Mouse (Mus musculus) midbrain, embryonic 16.5 days (tissue): ENCODE measurements around the gene Dnal1. TPM values are rescaled to one million over a fixed set of nuclear protein-coding genes. Genes with fewer than 3 reads are reported as not detected.

Experiments
- ATAC-seq: fragments of 200-750 bp; cut with Nextera tagmentation; 2 replicates; pipeline ENCODE4 v1.8.0; 2017; ENCODE audit warnings: moderate TSS enrichment
- H3K27ac ChIP-seq: fragments of 300-500 bp; sonication (generic); 2 replicates; pipeline ENCODE4 v1.5.1; 2014; ENCODE audit warnings: mild to moderate bottlenecking, low read length, mixed read lengths
- H3K27me3 ChIP-seq: fragments of 300-500 bp; sonication (generic); 2 replicates; pipeline ENCODE4 v1.6.1; 2014; ENCODE audit warnings: low read depth, low read length, mixed read lengths; ENCODE audit not compliant: control insufficient read depth, insufficient read depth
- H3K36me3 ChIP-seq: fragments of 300-500 bp; sonication (generic); 2 replicates; pipeline ENCODE4 v1.6.1; 2014; ENCODE audit warnings: mild to moderate bottlenecking, low read length, moderate library complexity, mixed read lengths; ENCODE audit not compliant: control insufficient read depth, insufficient read depth
- H3K4me1 ChIP-seq: fragments of 300-500 bp; sonication (generic); 2 replicates; pipeline ENCODE4 v1.6.1; 2014; ENCODE audit warnings: mild to moderate bottlenecking, low read length, mixed read lengths; ENCODE audit not compliant: control insufficient read depth, insufficient read depth
- H3K4me2 ChIP-seq: fragments of 300-500 bp; sonication (generic); 2 replicates; pipeline ENCODE4 v1.6.1; 2014; ENCODE audit warnings: mild to moderate bottlenecking, low read length, mixed read lengths
- H3K4me3 ChIP-seq: fragments of 300-500 bp; sonication (generic); 2 replicates; pipeline ENCODE4 v1.5.1; 2014; ENCODE audit warnings: low read depth, mild to moderate bottlenecking, low read length, moderate library complexity, mixed read lengths
- H3K9ac ChIP-seq: fragments of 300-500 bp; sonication (generic); 2 replicates; pipeline ENCODE4 v1.6.1; 2014; ENCODE audit warnings: low read depth, low read length, mixed read lengths
- H3K9me3 ChIP-seq: fragments of 300-500 bp; sonication (generic); replicated peaks from 2 replicates; pipeline ENCODE4 v1.6.1; 2014; ENCODE audit warnings: mild to moderate bottlenecking, low read length, mixed read lengths; ENCODE audit not compliant: control insufficient read depth, poor library complexity, severe bottlenecking
- WGBS: fragments of 180-500 bp; shearing (Covaris S2); extraction: QIAGEN DNeasy Blood & Tissue Kit; methylation state at CpG from one replicate; pipeline ENCODE4 v1.1.7; 2014; 5-methylcytosine and 5-hydroxymethylcytosine counted together
- polyA plus RNA-seq: library from polyadenylated mRNA; unstranded; fragments of >200 nt; fragmentation: Nextera tagmentation; extraction: Ambion mirVana; gene quantifications from 2 replicates; pipeline ENCODE4 v1.2.1, GENCODE M21; 2015

The Dnal1 gene
- polyA plus RNA-seq, 1 experiment from 2014 or later: 9.1 TPM

DNA sequence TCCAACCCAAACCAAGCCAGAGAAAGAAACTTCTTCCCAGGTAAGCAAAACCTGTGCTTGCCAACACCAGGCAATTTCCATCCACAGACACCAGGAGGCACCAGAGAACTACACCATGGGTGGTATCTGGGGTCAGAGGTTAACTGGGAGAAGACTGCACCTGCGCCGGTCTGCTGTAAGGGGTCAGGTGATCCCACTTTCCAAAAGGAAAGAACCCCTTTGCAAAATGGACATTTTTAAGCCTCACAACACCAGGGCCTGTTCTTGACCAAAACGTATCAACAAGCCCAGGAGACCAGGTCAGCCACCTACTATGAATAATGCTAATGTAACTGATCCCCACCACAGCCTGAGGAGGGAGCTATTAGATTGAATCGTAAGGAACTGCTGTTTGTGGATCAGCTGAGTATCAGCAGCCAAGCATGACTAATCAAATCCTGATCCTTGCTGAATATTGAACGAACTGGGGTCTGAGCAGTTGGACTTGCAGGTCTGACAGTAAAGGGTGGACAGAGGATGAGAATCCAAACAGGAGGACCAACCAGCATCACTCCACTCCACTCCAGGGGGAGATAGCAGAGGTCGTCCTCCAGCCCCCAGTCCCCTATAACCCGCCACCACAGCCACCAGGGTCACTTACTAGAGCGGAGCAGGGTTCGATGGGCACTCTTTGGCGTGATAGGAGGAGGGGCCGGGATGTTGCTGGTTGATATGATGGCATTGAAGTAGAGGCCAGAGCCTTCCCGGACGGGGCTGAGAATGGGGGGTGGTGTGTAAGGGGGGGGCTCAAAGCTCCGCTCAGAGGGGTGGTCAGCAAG is 47.7 kb downstream of the Dnal1 start:
- Histone ChIP-seq H3K27me3 (no peaks in the 10 kb centered on the region), H3K9me3 (no peaks in the 10 kb centered on the region), H3K36me3 (peaks cover 13% of the 10 kb centered on the region; the same call in 1 of the 2 replicates), H3K4me3 (no peak overlapping the region), H3K4me1 (no peaks in the 10 kb centered on the region), H3K4me2 (no peak overlapping the region), H3K9ac (no peak overlapping the region), H3K27ac (no peak overlapping the region)
- no peak for ATAC-seq
- WGBS: 70% methylated on average over 14 of the region's 14 CpGs

DNA sequence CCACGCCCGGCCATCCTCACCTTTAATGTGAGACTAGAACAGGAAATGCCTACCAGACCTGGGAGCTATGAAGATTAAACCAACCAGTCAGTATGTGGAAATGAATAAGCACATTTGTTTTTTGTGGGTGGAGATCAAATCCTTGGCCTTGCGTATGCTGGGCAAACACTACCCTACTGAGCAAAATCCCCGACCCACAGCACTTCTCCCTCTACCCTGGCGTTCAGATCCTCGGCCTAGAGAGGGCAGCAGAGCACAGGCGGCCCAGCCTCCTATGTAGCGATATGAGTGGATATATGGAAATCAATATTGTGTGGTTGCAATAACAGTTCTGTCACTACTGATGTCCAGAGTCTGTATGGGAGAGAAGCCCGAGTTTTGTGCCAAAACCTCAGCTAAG is 49.0 kb downstream of the Dnal1 start:
- H3K27ac ChIP-seq: no peak overlapping the region
- WGBS: 90% methylated on average over 9 of the region's 9 CpGs
- no peak overlapping the region for H3K4me2 ChIP-seq
- H3K36me3 ChIP-seq: peaks cover 13% of the 10 kb centered on the region; the same call in 1 of the 2 replicates
- no peak overlapping the region for H3K9ac ChIP-seq
- ATAC-seq: no peak
- no peak overlapping the region for H3K4me3 ChIP-seq
- H3K27me3 ChIP-seq: no peaks in the 10 kb centered on the region
- H3K9me3 ChIP-seq: no peaks in the 10 kb centered on the region
- H3K4me1 ChIP-seq: no peaks in the 10 kb centered on the region

DNA sequence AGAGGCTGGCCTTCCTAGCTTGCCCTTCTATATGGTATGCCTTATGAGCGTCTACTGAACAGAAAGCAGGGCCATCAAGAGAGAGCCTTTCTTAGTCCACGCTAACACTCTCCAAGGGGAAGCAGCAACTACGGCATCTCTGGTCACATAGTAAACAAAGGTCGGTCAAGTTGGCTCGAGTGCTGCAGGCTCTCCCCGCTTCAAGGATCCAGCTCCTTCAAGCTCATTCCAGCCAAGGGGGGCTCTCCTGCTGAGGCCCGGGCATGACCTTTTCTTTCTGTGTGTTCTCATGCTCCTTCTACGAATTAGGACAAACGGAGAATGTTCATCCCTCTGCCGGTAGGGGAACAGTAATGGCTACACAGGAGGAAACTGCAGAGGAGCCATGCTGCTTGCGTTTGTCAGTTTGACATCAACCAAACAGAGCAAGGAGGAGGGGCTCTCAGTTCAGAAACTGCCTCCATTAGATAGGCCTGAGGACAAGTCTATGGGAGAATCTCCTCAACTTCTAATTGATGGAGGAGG is 49.5 kb downstream of the Dnal1 start:
- Histone ChIP-seq H3K36me3 (peaks cover 11% of the 10 kb centered on the region; the same call in 1 of the 2 replicates), H3K4me3 (no peak overlapping the region), H3K4me2 (no peak overlapping the region), H3K4me1 (no peaks in the 10 kb centered on the region), H3K9me3 (no peaks in the 10 kb centered on the region), H3K9ac (no peak overlapping the region), H3K27me3 (no peaks in the 10 kb centered on the region), H3K27ac (no peak overlapping the region)
- 82% methylated on average over 11 of the region's 11 CpGs for WGBS
- no peak for ATAC-seq

DNA sequence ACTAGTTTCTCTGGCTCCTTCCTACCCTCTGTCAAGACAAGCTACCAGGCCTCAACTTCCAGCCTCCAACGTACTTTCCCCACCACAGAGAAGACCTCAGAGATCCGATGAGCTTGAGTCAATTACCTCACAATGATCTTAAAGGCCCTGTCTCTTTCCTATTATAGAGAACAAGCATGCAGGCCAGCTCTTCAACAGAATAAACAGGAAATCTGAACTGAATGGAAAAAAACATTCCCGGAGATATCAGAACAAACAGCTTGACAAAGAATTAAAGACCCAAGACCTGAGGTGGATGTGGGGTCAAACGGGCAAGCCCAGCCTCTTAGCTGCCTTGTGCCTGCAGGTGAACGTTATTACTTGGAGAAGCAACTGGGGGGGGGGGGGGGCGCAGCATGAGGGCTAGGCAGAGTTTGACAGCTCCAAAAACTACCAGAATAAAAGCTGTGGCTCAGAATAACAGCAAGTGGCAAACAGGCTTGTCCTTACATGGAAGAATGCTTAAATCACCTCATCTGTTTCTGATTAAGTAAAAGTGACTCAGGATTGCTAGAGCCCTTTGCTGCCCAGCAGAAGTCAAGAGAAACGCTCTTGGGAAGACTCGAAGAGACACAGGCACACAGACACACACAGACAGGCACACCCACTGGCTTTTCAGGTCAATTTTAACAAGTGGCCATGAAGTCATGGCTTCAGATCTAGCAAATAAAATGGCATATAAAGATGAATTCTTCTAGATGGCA is 51.6 kb downstream of the Dnal1 start:
- Histone ChIP-seq H3K4me2 (no peak overlapping the region), H3K27ac (no peak overlapping the region), H3K4me1 (no peaks in the 10 kb centered on the region), H3K36me3 (no peaks in the 10 kb centered on the region), H3K27me3 (no peaks in the 10 kb centered on the region), H3K9me3 (no peaks in the 10 kb centered on the region), H3K4me3 (no peak overlapping the region), H3K9ac (no peak overlapping the region)
- WGBS: 71% methylated on average over 7 of the region's 8 CpGs
- no peak for ATAC-seq

DNA sequence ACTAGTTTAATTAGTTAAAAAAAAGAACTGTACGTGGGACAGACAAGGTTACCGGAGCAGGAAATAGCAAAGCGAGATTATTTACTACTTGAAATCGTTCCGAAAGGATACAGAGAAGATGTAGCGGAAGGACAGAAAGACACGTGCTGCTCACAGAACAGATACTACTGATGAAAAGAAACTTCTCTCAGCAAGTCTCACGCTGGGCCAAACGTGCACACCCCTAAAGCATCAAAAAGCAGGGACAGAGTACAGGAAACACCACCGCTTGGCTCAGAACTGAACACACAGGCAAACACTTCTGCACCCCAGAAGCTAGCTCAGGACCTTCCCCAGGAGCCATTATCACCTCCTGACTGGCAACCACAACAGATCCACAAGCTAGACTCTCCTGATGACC is 56.4 kb downstream of the Dnal1 start:
- Histone ChIP-seq H3K36me3 (peaks cover 9% of the 10 kb centered on the region), H3K9ac (no peak overlapping the region), H3K9me3 (no peaks in the 10 kb centered on the region), H3K4me1 (peaks cover 3% of the 10 kb centered on the region), H3K4me2 (no peak overlapping the region), H3K27ac (no peak overlapping the region), H3K27me3 (no peaks in the 10 kb centered on the region), H3K4me3 (no peak overlapping the region)
- WGBS: 91% methylated on average over 10 of the region's 10 CpGs
- no peak for ATAC-seq

GRCm38 (mm10) chr12:84172216-84172615 is 58.0 kb downstream of the Dnal1 start:
- 96% methylated on average over 3 of the region's 3 CpGs for WGBS

GRCm38 (mm10) chr12:84172862-84173261 is 58.7 kb downstream of the Dnal1 start:
- no peaks in the 10 kb centered on the region for H3K9me3 ChIP-seq
- peaks cover 9% of the 10 kb centered on the region for H3K36me3 ChIP-seq
- no peaks in the 10 kb centered on the region for H3K27me3 ChIP-seq
- WGBS: 89% methylated on average over 17 of the region's 17 CpGs
- H3K9ac ChIP-seq: no peak overlapping the region
- ATAC-seq: no peak
- H3K27ac ChIP-seq: no peak overlapping the region
- no peak overlapping the region for H3K4me3 ChIP-seq
- no peak overlapping the region for H3K4me2 ChIP-seq
- peaks cover 20% of the 10 kb centered on the region for H3K4me1 ChIP-seq

More at GRCm38 (mm10) chr12:84172216-84172615, 58.0 kb downstream of the Dnal1 start:
- Histone ChIP-seq H3K4me2 (no peak overlapping the region), H3K4me1 (peaks cover 17% of the 10 kb centered on the region), H3K27me3 (no peaks in the 10 kb centered on the region), H3K9me3 (no peaks in the 10 kb centered on the region), H3K4me3 (no peak overlapping the region), H3K36me3 (peaks cover 9% of the 10 kb centered on the region), H3K27ac (no peak overlapping the region), H3K9ac (no peak overlapping the region)
- ATAC-seq: no peak

DNA sequence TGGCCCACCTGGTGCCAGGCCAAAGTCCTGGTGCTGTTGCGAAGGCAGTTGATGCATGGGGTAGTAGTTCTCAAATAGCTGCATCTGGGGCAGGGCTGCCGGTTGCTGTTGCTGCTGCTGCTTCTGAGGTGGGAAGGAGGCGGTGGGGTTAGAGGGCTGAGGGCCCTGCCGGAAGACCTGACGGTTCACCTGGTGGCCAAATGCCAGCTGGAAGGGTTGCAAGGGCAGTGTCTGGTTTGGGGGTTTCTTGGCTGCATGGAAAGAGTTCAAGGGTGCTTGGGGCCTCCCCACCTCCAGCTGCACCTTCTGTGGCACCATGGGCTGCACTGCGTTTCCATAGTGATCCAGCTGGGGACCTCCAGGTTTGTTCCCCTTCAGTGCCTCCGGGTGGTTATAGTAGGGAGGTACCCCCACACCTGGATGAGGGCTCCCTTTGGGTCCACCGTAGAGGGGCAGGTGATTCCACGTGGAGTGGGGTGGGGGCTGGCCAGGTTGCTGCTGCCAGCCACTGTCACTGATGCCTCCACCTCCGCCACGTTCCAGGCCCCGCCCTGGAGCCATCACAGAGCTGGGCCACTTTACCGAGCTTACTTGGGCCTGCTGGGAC is 59.2 kb downstream of the Dnal1 start:
- H3K36me3 ChIP-seq: peaks cover 9% of the 10 kb centered on the region
- no peaks in the 10 kb centered on the region for H3K9me3 ChIP-seq
- H3K27ac ChIP-seq: no peak overlapping the region
- no peak for ATAC-seq
- no peak overlapping the region for H3K4me2 ChIP-seq
- 91% methylated on average over 13 of the region's 13 CpGs for WGBS
- no peak overlapping the region for H3K4me3 ChIP-seq
- H3K4me1 ChIP-seq: peaks cover 20% of the 10 kb centered on the region
- H3K9ac ChIP-seq: no peak overlapping the region
- no peaks in the 10 kb centered on the region for H3K27me3 ChIP-seq
